Mouse (Mus musculus): ENCODE results near the gene Hnrnpf. TPM values are rescaled to one million over a fixed set of nuclear protein-coding genes. Genes with fewer than 3 reads are reported as not detected.

Gene Hnrnpf
- polyA plus RNA-seq, 1 experiment from 2014 or later = 366 TPM

DNA sequence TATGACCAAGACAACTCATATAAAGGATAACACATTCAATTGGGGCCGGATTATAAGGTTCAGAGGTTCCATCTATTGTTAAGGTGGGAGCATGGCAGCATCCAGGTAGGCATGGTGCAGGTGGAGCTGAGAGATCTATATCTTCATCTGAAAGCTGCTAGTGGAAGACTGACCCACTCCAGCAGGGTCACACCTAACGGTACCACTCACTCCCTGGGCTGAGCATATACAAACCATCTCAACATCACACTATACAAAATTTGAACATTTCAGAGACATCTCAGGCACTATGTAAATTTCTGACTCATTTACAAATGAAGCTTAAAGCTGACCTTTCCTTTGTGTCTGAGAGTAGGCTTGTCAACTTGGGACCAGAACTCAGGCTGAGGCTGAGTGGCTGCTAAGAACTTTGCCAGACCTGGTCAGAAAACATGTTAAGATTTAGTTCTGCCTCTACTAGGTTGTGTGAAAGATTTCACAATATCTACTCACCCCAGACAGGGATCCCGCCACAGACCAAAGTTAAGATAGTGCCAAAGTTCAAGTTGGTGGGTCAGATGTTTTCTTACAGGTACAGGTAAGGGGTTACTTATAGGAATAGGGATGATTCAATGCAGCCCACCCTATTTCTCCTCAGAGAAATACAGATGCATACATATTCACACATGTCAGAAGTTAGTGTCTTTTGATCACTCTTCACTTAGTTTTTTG lies 30.0 kb downstream of the Hnrnpf start:
- H3K27ac ChIP-seq (ENCODE audit: low read length) = no peak overlapping the region
- no peaks in the 10 kb centered on the region for H3K4me1 ChIP-seq (replicated peaks; ENCODE audit: control insufficient read depth, insufficient read depth, low read length)
- H3K9ac ChIP-seq (replicated peaks; ENCODE audit: low read depth, low read length) = no peak overlapping the region
- no peaks in the 10 kb centered on the region for H3K27me3 ChIP-seq (replicated peaks; ENCODE audit: control insufficient read depth, insufficient read depth, low read length)
- H3K36me3 ChIP-seq (ENCODE audit: control insufficient read depth, insufficient read depth) = peaks cover 8% of the 10 kb centered on the region; the same call in 1 of the 2 replicates
- no peak for ATAC-seq
- H3K9me3 ChIP-seq (ENCODE audit: control insufficient read depth, low read length) = no peaks in the 10 kb centered on the region
- WGBS = 95% methylated on average over 3 of the region's 3 CpGs
- H3K4me2 ChIP-seq (ENCODE audit: low read length) = no peak overlapping the region
- H3K4me3 ChIP-seq (replicated peaks; ENCODE audit: low read length) = no peak overlapping the region

DNA sequence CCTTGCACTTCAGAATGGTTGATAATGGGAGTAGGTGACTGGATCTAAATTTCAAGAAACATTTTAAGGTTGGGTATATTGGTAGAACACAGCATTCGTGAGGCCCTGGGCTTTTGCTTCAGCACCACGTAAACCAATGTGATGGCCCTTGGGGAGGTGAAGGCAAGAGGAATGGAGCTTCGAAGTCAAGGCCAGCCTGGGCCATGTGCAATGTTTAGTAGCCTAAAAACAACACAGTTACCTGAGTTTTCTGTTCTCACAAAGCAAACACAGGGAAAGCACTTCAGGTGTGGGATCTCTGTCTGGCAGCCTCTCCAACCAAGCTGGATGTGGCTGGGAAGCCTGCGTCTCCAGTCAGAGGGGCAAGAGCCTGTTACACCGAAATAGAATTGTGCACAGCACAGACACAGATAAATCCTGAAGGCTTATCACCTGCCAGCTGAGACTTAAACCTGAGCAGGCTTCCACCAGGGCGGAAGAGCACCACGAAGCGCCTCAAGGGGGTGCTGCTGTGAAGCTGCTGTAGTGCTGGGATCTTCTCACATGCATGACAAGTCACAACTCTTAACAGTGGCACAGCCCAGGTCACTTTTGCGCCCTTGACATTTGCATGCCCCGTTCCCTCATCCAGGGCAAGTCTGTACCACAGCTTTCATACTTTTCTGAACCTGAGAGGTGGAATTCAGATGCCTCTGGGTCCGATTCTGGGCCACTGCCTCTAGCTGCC lies 32.4 kb downstream of the Hnrnpf start:
- H3K27me3 ChIP-seq (replicated peaks; ENCODE audit: control insufficient read depth, insufficient read depth, low read length) = no peaks in the 10 kb centered on the region
- ATAC-seq = no peak
- 58% methylated on average over 11 of the region's 11 CpGs for WGBS
- H3K4me3 ChIP-seq (replicated peaks; ENCODE audit: low read length) = no peak overlapping the region
- H3K4me2 ChIP-seq (ENCODE audit: low read length) = no peak overlapping the region
- no peak overlapping the region for H3K9ac ChIP-seq (replicated peaks; ENCODE audit: low read depth, low read length)
- no peaks in the 10 kb centered on the region for H3K4me1 ChIP-seq (replicated peaks; ENCODE audit: control insufficient read depth, insufficient read depth, low read length)
- H3K36me3 ChIP-seq (ENCODE audit: control insufficient read depth, insufficient read depth) = no peaks in the 10 kb centered on the region
- no peak overlapping the region for H3K27ac ChIP-seq (ENCODE audit: low read length)
- no peaks in the 10 kb centered on the region for H3K9me3 ChIP-seq (ENCODE audit: control insufficient read depth, low read length)

DNA sequence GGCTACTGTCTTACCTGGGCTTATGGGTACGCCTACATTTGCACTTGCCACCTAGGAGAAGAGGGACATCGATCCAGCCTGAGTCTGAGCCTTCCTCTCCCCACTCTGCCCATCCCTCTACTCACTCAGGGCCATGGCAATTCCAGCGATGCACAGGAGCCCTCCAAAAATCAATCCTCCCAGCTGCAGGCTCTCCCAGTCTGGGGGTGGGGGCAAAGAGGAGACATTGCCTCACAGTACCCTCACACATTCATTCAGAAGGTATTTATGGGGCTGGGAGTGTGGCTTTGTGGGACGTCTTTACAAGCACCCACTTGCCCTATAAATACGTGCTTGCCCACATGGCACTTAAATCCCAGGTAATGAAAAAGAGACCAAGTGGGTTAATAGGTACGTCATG lies 34.2 kb downstream of the Hnrnpf start:
- no peaks in the 10 kb centered on the region for H3K27me3 ChIP-seq (replicated peaks; ENCODE audit: control insufficient read depth, insufficient read depth, low read length)
- no peak overlapping the region for H3K4me3 ChIP-seq (replicated peaks; ENCODE audit: low read length)
- H3K27ac ChIP-seq (ENCODE audit: low read length) = no peak overlapping the region
- H3K9ac ChIP-seq (replicated peaks; ENCODE audit: low read depth, low read length) = no peak overlapping the region
- no peaks in the 10 kb centered on the region for H3K4me1 ChIP-seq (replicated peaks; ENCODE audit: control insufficient read depth, insufficient read depth, low read length)
- H3K9me3 ChIP-seq (ENCODE audit: control insufficient read depth, low read length) = no peaks in the 10 kb centered on the region
- H3K4me2 ChIP-seq (ENCODE audit: low read length) = no peak overlapping the region
- 91% methylated on average over 6 of the region's 6 CpGs for WGBS
- no peaks in the 10 kb centered on the region for H3K36me3 ChIP-seq (ENCODE audit: control insufficient read depth, insufficient read depth)
- ATAC-seq = no peak

- no peaks in the 10 kb centered on the region for H3K9me3 ChIP-seq (ENCODE audit: control insufficient read depth, low read length)
- no peak overlapping the region for H3K27ac ChIP-seq (ENCODE audit: low read length)
- no peaks in the 10 kb centered on the region for H3K27me3 ChIP-seq (replicated peaks; ENCODE audit: control insufficient read depth, insufficient read depth, low read length)
- no peak overlapping the region for H3K4me3 ChIP-seq (replicated peaks; ENCODE audit: low read length)
- H3K9ac ChIP-seq (replicated peaks; ENCODE audit: low read depth, low read length) = no peak overlapping the region
- H3K4me1 ChIP-seq (replicated peaks; ENCODE audit: control insufficient read depth, insufficient read depth, low read length) = no peaks in the 10 kb centered on the region
- H3K36me3 ChIP-seq (ENCODE audit: control insufficient read depth, insufficient read depth) = no peaks in the 10 kb centered on the region
- H3K4me2 ChIP-seq (ENCODE audit: low read length) = no peak overlapping the region
- WGBS = 90% methylated on average over 14 of the region's 14 CpGs
- ATAC-seq = no peak
Observed at GRCm38 (mm10) chr6:117935681-117936612, 35.8 kb downstream of the Hnrnpf start.

GRCm38 (mm10) chr6:117937222-117937932 lies 37.3 kb downstream of the Hnrnpf start, which contains the start of gene Fxyd4:
TSS of gene Fxyd4 (minus strand) at chr6:117937692.
- Histone ChIP-seq H3K27ac (ENCODE audit: low read length) (no peak within 1 kb of the TSS), H3K4me3 (replicated peaks; ENCODE audit: low read length) (no peak within 1 kb of the TSS), H3K4me2 (ENCODE audit: low read length) (no peak within 1 kb of the TSS), H3K27me3 (replicated peaks; ENCODE audit: control insufficient read depth, insufficient read depth, low read length) (no peaks in the 10 kb centered on the region), H3K4me1 (replicated peaks; ENCODE audit: control insufficient read depth, insufficient read depth, low read length) (no peaks in the 10 kb centered on the region), H3K9ac (replicated peaks; ENCODE audit: low read depth, low read length) (no peak within 1 kb of the TSS), H3K9me3 (ENCODE audit: control insufficient read depth, low read length) (no peaks in the 10 kb centered on the region), H3K36me3 (ENCODE audit: control insufficient read depth, insufficient read depth) (no peaks in the 10 kb centered on the region)
- 74% methylated on average over 10 of the region's 10 CpGs for WGBS
- no peak for ATAC-seq

GRCm38 (mm10) chr6:117938951-117939350 lies 38.8 kb downstream of the Hnrnpf start:
- H3K27ac ChIP-seq (ENCODE audit: low read length) = no peak overlapping the region
- H3K36me3 ChIP-seq (ENCODE audit: control insufficient read depth, insufficient read depth) = no peaks in the 10 kb centered on the region
- WGBS = 76% methylated on average over 10 of the region's 10 CpGs
- H3K9me3 ChIP-seq (ENCODE audit: control insufficient read depth, low read length) = no peaks in the 10 kb centered on the region
- no peak overlapping the region for H3K4me3 ChIP-seq (replicated peaks; ENCODE audit: low read length)
- H3K9ac ChIP-seq (replicated peaks; ENCODE audit: low read depth, low read length) = no peak overlapping the region
- peak; percentile 36 for ATAC-seq
- H3K4me2 ChIP-seq (ENCODE audit: low read length) = no peak overlapping the region
- H3K4me1 ChIP-seq (replicated peaks; ENCODE audit: control insufficient read depth, insufficient read depth, low read length) = no peaks in the 10 kb centered on the region
- H3K27me3 ChIP-seq (replicated peaks; ENCODE audit: control insufficient read depth, insufficient read depth, low read length) = no peaks in the 10 kb centered on the region

- Histone ChIP-seq H3K36me3 (ENCODE audit: control insufficient read depth, insufficient read depth) (no peaks in the 10 kb centered on the region), H3K4me3 (replicated peaks; ENCODE audit: low read length) (no peak overlapping the region), H3K4me2 (ENCODE audit: low read length) (no peak overlapping the region), H3K27me3 (replicated peaks; ENCODE audit: control insufficient read depth, insufficient read depth, low read length) (no peaks in the 10 kb centered on the region), H3K9me3 (ENCODE audit: control insufficient read depth, low read length) (no peaks in the 10 kb centered on the region), H3K4me1 (replicated peaks; ENCODE audit: control insufficient read depth, insufficient read depth, low read length) (no peaks in the 10 kb centered on the region), H3K27ac (ENCODE audit: low read length) (no peak overlapping the region), H3K9ac (replicated peaks; ENCODE audit: low read depth, low read length) (no peak overlapping the region)
- 83% methylated on average over 10 of the region's 10 CpGs for WGBS
- no peak for ATAC-seq
Observed at GRCm38 (mm10) chr6:117942769-117943168, 42.6 kb downstream of the Hnrnpf start.

GRCm38 (mm10) chr6:117943899-117944298 lies 43.8 kb downstream of the Hnrnpf start:
- Histone ChIP-seq H3K36me3 (ENCODE audit: control insufficient read depth, insufficient read depth) (no peaks in the 10 kb centered on the region), H3K4me3 (replicated peaks; ENCODE audit: low read length) (no peak overlapping the region), H3K4me1 (replicated peaks; ENCODE audit: control insufficient read depth, insufficient read depth, low read length) (no peaks in the 10 kb centered on the region), H3K9ac (replicated peaks; ENCODE audit: low read depth, low read length) (no peak overlapping the region), H3K27ac (ENCODE audit: low read length) (no peak overlapping the region), H3K4me2 (ENCODE audit: low read length) (no peak overlapping the region), H3K9me3 (ENCODE audit: control insufficient read depth, low read length) (no peaks in the 10 kb centered on the region), H3K27me3 (replicated peaks; ENCODE audit: control insufficient read depth, insufficient read depth, low read length) (no peaks in the 10 kb centered on the region)
- 92% methylated on average over 2 of the region's 2 CpGs for WGBS
- no peak for ATAC-seq
